Mouse (Mus musculus) midbrain, embryonic 12.5 days (tissue): ENCODE measurements around the gene Ywhab. TPM values are rescaled to one million over a fixed set of nuclear protein-coding genes. Genes with fewer than 3 reads are reported as not detected.

Experiments
- ATAC-seq: fragments of 200-750 bp; cut with Nextera tagmentation; 2 replicates; pipeline ENCODE4 v1.8.0; 2017; ENCODE audit warnings: low read depth, moderate TSS enrichment, moderate library complexity; ENCODE audit not compliant: low FRiP score
- H3K27ac ChIP-seq: fragments of 300-500 bp; sonication (generic); replicated peaks from 2 replicates; pipeline ENCODE4 v1.5.1; 2016; ENCODE audit warnings: mild to moderate bottlenecking
- H3K27me3 ChIP-seq: fragments of 300-500 bp; sonication (generic); 2 replicates; pipeline ENCODE4 v1.6.1; 2016; ENCODE audit warnings: mild to moderate bottlenecking
- H3K36me3 ChIP-seq: fragments of 300-500 bp; sonication (generic); 2 replicates; pipeline ENCODE4 v1.6.1; 2016
- H3K4me1 ChIP-seq: fragments of 300-500 bp; sonication (generic); 2 replicates; pipeline ENCODE4 v1.6.1; 2016
- H3K4me2 ChIP-seq: fragments of 300-500 bp; sonication (generic); replicated peaks from 2 replicates; pipeline ENCODE4 v1.6.1; 2016; ENCODE audit warnings: mild to moderate bottlenecking, moderate library complexity
- H3K4me3 ChIP-seq: fragments of 300-500 bp; sonication (generic); 2 replicates; pipeline ENCODE4 v1.5.1; 2016; ENCODE audit warnings: mild to moderate bottlenecking
- H3K9ac ChIP-seq: fragments of 300-500 bp; sonication (generic); replicated peaks from 2 replicates; pipeline ENCODE4 v1.6.1; 2016; ENCODE audit warnings: mild to moderate bottlenecking, moderate library complexity
- H3K9me3 ChIP-seq: fragments of 300-500 bp; sonication (generic); 2 replicates; pipeline ENCODE4 v1.6.1; 2016; ENCODE audit warnings: mild to moderate bottlenecking
- WGBS: fragments of 180-500 bp; shearing (Covaris S2); methylation state at CpG from one replicate; pipeline ENCODE4 v1.1.7; 2016; 5-methylcytosine and 5-hydroxymethylcytosine counted together
- polyA plus RNA-seq: library from polyadenylated mRNA; unstranded; fragments of >200 nt; fragmentation: Nextera tagmentation; extraction: Ambion mirVana; gene quantifications from 2 replicates; pipeline ENCODE4 v1.2.1, GENCODE M21; 2016

Gene Ywhab
- polyA plus RNA-seq, 1 experiment from 2014 or later = 341 TPM

DNA sequence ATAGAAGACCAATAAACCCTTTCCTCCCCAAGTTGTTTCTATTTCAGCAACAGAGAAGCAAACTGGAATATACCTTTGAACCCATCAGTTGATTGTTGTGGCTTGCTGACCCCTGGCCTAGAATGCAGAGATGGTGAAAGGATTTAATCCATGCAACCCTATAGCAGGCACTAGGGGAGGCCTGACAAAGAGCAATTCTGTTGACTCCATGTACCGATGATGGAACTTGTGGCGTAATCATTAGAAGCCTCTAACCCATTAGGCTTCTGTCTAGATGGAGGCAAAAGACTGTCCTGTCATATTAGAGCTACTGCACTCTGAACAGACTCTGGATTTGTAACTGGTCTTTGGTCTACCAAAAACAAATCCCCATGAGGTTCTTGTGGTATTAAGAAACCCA lies 1.9 kb upstream of the Ywhab start:
- WGBS = 98% methylated on average over 2 of the region's 2 CpGs
- no peak overlapping the region for H3K4me3 ChIP-seq
- H3K9ac ChIP-seq = no peak overlapping the region
- peaks cover 23% of the 10 kb centered on the region for H3K4me1 ChIP-seq
- 0 out of 2 replicates have a peak, but pooled peaks cover 3% of the 10 kb centered on the region for H3K36me3 ChIP-seq
- no peak for ATAC-seq
- H3K9me3 ChIP-seq = no peaks in the 10 kb centered on the region
- no peak overlapping the region for H3K27ac ChIP-seq
- no peaks in the 10 kb centered on the region for H3K27me3 ChIP-seq
- H3K4me2 ChIP-seq = no peak overlapping the region

DNA sequence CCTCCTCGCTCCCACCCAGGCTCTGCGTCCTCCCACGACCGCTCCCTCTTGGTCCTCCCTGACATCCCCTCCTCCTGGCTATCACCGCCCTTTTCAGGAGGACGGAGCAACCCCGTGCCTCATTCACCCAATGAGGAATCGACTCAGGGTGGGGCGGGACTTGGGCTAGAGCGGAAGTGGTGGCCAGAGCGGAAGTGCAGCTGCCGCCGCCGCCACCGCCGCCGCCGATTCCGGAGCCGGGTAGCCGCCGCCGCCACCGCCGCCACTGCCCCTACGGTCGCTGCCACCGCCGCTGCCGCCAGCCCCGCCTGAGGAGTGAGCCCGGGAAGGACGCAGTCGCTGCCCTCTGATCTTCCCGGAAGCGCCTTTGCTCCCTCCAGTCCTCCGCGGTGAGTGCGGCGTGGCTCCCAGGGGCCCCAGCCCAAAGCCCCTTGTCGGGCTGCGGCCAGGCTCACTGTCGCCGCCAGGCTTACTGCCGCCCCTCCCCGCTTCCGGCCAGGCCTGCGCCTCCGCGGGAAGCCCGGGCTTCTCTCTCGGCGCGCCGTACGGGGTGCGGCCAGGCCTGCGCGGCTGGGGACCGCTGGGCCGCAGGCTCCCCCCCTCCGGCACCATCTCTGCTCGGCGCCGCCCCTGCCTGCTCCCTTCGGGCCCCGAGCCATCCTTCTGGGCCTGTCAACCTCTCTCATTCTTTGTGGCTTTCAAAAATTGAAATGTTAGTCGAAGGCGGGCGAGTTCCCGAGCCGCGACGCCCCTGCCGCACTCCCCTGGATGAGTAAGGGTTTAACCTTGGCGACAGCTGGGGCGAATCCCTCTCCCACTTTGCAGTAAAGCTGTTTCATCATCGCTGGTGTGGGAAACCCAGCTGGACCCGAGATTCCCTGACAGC lies 460 bp downstream of the Ywhab start:
- peak overlapping the region; percentile 95 for H3K27ac ChIP-seq
- WGBS = under 1% methylated on average over 58 of the region's 79 CpGs
- no peaks in the 10 kb centered on the region for H3K27me3 ChIP-seq
- no peaks in the 10 kb centered on the region for H3K9me3 ChIP-seq
- H3K4me1 ChIP-seq = peaks cover 23% of the 10 kb centered on the region
- H3K4me3 ChIP-seq = peak overlapping the region; percentile 99
- H3K9ac ChIP-seq = peak overlapping the region; percentile 97
- H3K4me2 ChIP-seq = peak overlapping the region; percentile 70
- peak; percentile 100 for ATAC-seq
- peaks cover 7% of the 10 kb centered on the region; the same call in 1 of the 2 replicates for H3K36me3 ChIP-seq

DNA sequence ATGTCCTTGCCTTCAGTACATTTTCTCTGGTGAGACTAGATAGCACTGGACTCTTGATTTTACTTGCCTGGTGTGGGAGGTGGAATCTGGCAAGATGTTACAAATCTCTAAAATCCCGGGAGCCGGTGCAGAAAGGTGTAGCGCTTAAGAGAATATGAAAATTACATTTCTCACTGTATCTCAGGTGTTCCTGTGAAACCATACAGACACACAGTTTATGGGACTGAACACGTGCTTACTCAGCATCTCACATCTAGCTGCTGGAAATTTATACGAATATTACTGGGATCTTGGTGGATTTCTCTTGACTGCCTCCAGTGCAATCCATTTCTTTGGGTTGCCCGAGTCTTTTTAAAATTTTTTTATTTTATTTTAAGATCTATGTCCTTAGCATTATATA lies 1.5 kb downstream of the Ywhab start:
- no peaks in the 10 kb centered on the region for H3K27me3 ChIP-seq
- no peaks in the 10 kb centered on the region for H3K9me3 ChIP-seq
- H3K4me2 ChIP-seq = peak overlapping the region; percentile 70
- H3K36me3 ChIP-seq = peaks cover 7% of the 10 kb centered on the region; the same call in 1 of the 2 replicates
- H3K27ac ChIP-seq = no peak overlapping the region
- peak overlapping the region; percentile 99 for H3K4me3 ChIP-seq
- H3K4me1 ChIP-seq = peaks cover 23% of the 10 kb centered on the region
- peak overlapping the region; percentile 97 for H3K9ac ChIP-seq
- 81% methylated on average over 6 of the region's 6 CpGs for WGBS
- ATAC-seq = no peak

DNA sequence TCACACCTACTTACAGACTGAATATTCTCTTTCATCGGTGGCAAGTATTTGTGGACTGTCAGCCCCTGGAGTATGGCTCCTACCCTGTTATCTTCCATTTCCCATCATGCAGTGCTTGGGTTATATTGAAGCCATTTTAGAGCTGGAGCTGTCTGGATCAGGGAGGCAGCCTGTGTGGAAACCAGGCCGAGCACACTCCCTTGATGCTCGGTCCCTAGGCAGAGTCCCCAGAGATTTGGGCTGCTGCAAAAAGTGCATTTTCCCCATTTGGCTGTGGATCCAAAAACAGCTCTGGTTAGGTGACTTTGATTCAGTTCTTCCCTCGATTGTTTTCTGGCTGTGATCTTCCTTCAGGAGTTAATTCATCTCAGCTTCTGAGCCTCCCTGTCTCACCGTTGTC lies 2.1 kb downstream of the Ywhab start:
- Histone ChIP-seq H3K27ac (no peak overlapping the region), H3K27me3 (no peaks in the 10 kb centered on the region), H3K4me2 (peak overlapping the region; percentile 70), H3K9ac (no peak overlapping the region), H3K4me1 (peaks cover 23% of the 10 kb centered on the region), H3K36me3 (peaks cover 7% of the 10 kb centered on the region; the same call in 1 of the 2 replicates), H3K4me3 (no peak overlapping the region), H3K9me3 (no peaks in the 10 kb centered on the region)
- no peak for ATAC-seq
- 82% methylated on average over 5 of the region's 5 CpGs for WGBS

DNA sequence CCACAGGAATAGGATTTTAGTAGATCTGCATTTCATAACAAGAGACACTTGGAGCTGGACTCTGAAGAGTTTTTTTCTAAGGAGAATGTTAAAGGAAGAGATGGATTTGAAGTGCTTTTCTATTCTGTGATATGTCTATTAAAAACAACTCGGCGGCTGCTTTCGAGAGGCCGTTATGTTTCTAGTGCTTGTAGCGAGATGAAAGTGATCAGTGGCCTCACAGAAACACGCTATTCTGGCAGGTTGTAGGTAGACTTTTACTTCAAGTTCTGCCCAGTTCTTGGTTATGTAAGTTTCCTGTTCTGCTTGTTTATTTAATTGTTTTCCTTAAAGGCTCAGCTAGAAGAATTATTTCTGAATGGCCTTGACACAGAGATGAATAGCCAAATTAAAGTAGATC lies 4.2 kb downstream of the Ywhab start:
- Histone ChIP-seq H3K9me3 (no peaks in the 10 kb centered on the region), H3K4me3 (no peak overlapping the region), H3K27me3 (no peaks in the 10 kb centered on the region), H3K4me1 (peaks cover 23% of the 10 kb centered on the region), H3K4me2 (no peak overlapping the region), H3K9ac (no peak overlapping the region), H3K27ac (no peak overlapping the region), H3K36me3 (peaks cover 7% of the 10 kb centered on the region; the same call in 1 of the 2 replicates)
- 95% methylated on average over 6 of the region's 6 CpGs for WGBS
- no peak for ATAC-seq

DNA sequence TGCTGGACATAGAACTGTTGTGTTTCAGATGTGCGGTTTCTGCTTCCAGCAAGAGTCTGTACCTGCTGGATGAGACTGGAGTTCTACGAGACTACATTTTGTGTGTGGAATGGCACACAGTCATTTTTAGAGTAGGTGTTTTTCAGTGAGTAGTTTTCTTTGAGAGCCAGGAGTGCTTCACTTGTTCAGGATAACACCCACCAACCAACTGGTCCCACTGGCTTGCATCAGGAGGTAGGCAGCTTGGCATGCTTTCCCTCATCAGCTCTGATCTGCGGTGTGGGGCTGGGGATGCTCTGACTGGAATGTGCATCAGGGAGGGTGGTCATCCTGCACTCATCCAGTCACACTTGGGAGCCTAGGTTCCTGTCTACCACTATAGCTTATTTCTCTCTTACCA lies 7.9 kb downstream of the Ywhab start:
- H3K9me3 ChIP-seq = no peaks in the 10 kb centered on the region
- H3K4me1 ChIP-seq = peaks cover 12% of the 10 kb centered on the region
- H3K36me3 ChIP-seq = peaks cover 6% of the 10 kb centered on the region; the same call in 1 of the 2 replicates
- H3K4me2 ChIP-seq = no peak overlapping the region
- no peak overlapping the region for H3K27ac ChIP-seq
- no peaks in the 10 kb centered on the region for H3K27me3 ChIP-seq
- no peak for ATAC-seq
- 95% methylated on average over 3 of the region's 3 CpGs for WGBS
- no peak overlapping the region for H3K4me3 ChIP-seq
- no peak overlapping the region for H3K9ac ChIP-seq

DNA sequence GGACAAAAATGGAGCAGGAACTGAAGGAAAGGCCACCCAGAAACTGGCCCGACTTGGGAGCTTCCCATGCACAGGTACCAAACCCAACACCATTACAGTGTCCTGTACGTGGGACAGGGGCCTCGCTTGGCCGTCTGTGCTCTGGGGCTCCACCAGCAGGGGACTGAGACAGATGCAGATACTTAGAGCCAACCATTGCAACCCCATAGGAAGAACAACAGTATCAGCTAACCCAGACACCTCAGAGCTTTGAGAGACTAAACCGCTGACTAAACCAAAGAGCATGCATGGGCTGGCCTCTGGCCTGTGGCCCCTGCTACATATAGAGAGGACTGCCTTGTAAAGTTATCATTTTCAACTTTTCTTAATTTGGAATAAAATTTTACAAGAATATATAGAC lies 9.7 kb downstream of the Ywhab start:
- Histone ChIP-seq H3K36me3 (no peaks in the 10 kb centered on the region), H3K27me3 (no peaks in the 10 kb centered on the region), H3K4me3 (no peak overlapping the region), H3K4me1 (peaks cover 14% of the 10 kb centered on the region), H3K9ac (no peak overlapping the region), H3K4me2 (no peak overlapping the region), H3K27ac (no peak overlapping the region), H3K9me3 (no peaks in the 10 kb centered on the region)
- no peak for ATAC-seq
- WGBS = 86% methylated on average over 5 of the region's 5 CpGs

DNA sequence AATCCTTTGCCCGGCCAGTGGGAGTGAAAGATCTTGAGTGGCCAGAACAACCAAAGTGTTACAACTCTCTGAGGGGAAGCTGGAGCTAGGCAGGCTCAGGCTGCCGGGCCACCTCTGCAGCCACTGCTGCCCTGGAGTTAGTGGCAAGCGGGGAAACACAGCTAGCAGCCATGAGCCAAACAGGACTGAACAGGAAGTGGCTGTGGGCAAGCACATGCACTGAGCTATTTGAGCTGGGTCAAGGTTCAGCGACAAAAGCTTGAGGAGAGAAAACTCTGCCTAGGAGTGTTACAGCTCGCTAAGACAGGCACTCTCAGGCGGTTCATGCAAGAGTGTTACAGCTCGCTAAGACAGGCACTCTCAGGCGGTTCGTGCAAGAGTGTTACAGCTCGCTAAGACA lies 12.2 kb downstream of the Ywhab start:
- Histone ChIP-seq H3K9ac (no peak overlapping the region), H3K4me2 (no peak overlapping the region), H3K27ac (no peak overlapping the region), H3K4me3 (no peak overlapping the region), H3K4me1 (peaks cover 14% of the 10 kb centered on the region), H3K27me3 (no peaks in the 10 kb centered on the region), H3K9me3 (no peaks in the 10 kb centered on the region), H3K36me3 (peaks cover 5% of the 10 kb centered on the region)
- WGBS = 76% methylated on average over 10 of the region's 10 CpGs
- ATAC-seq = no peak

DNA sequence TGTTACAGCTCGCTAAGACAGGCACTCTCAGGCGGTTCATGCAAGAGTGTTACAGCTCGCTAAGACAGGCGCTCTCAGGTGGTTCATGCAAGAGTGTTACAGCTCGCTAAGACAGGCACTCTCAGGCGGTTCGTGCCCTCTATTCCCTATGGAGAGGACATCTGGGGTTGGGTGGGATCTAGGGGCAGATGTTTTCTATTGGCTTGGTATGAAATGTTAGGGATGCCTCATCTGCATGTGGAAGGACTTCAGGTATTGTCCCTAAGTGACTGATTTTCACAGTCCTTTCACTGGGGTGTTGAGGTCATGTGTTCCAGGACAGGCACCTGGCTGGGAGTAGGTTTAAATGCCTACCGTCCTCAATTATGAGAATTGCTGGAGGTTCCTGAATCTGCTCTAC lies 12.8 kb downstream of the Ywhab start:
- no peak overlapping the region for H3K4me3 ChIP-seq
- peaks cover 11% of the 10 kb centered on the region for H3K36me3 ChIP-seq
- no peak overlapping the region for H3K27ac ChIP-seq
- H3K9ac ChIP-seq = no peak overlapping the region
- ATAC-seq = no peak
- H3K27me3 ChIP-seq = no peaks in the 10 kb centered on the region
- H3K4me1 ChIP-seq = peaks cover 14% of the 10 kb centered on the region
- 90% methylated on average over 8 of the region's 8 CpGs for WGBS
- H3K9me3 ChIP-seq = no peaks in the 10 kb centered on the region
- H3K4me2 ChIP-seq = no peak overlapping the region

DNA sequence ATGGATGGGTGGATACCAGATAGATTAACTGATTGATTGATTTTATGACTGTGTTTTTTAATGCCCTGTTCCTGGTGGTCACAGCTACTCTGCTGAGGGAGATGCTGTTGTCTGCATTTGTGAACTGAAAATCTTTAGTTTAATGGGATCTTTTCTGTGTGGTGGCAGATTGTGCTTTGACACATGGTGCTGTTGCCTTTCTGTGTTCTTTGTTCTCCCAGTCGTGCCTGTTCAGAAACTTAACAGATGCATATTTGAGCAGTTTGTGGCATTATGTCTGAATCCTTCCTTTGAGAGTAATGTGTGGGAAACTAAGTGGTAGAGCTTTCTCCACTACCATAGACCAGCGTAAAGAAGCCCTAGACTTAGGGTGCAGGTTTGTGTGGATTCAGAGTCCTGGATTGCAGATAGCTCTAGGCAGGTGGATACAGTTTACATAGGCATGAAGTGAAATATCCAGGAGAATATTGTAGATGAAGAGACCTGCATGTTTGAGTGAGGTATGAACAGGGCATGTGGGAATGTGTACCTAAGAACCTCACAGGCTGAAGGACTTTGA lies 13.3 kb downstream of the Ywhab start:
- H3K27me3 ChIP-seq = no peaks in the 10 kb centered on the region
- H3K4me1 ChIP-seq = peaks cover 14% of the 10 kb centered on the region
- no peak overlapping the region for H3K4me2 ChIP-seq
- WGBS = 66% methylated on average over 2 of the region's 2 CpGs
- ATAC-seq = no peak
- H3K36me3 ChIP-seq = peaks cover 15% of the 10 kb centered on the region
- no peak overlapping the region for H3K27ac ChIP-seq
- H3K9me3 ChIP-seq = no peaks in the 10 kb centered on the region
- H3K4me3 ChIP-seq = no peak overlapping the region
- H3K9ac ChIP-seq = no peak overlapping the region

DNA sequence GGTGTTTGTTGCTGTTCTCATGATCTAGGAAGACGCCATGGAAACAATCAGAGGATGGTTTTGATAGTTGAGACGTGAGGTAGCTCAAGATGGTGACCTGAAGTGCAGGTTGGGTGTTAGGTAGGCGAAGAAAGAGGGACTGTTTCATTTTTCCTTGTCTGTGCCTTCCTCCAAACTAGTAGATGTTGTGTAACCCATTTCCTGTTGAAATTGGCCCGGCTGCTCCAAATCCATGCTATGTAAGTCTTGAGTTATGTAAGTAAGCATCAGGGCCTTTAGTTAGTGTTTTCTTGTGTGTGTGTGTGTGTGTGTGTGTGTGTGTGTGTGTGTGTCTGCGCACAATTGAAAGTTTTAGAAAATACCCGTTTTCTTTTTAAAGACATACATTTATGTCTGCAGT lies 14.5 kb downstream of the Ywhab start:
- ATAC-seq = no peak

DNA sequence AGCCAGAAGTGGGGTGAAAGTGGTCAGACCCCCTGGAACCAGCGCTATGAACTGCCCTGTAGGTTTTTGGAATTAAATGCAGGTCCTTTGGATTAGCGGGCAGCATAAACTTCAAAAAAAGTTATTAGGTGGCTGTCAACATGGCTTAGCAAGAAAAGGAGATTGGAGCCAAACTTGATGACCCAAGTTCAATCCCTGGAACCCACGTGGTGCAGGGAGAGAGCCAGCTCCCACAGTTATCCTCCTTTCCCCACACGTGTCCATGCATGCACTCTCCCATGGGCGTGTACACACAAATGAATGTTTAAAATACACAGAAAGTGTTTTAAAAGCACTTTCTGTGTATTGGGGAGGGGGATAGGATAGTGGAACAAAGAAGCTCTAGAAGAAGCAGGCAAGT lies 15.7 kb downstream of the Ywhab start:
- peaks cover 38% of the 10 kb centered on the region for H3K36me3 ChIP-seq
- H3K4me2 ChIP-seq = no peak overlapping the region
- no peak overlapping the region for H3K27ac ChIP-seq
- H3K27me3 ChIP-seq = no peaks in the 10 kb centered on the region
- H3K4me3 ChIP-seq = no peak overlapping the region
- H3K9me3 ChIP-seq = no peaks in the 10 kb centered on the region
- ATAC-seq = no peak
- 87% methylated on average over 5 of the region's 5 CpGs for WGBS
- H3K4me1 ChIP-seq = peaks cover 11% of the 10 kb centered on the region
- no peak overlapping the region for H3K9ac ChIP-seq

More for the DNA sequence above, 14.5 kb downstream of the Ywhab start:
- peaks cover 14% of the 10 kb centered on the region for H3K4me1 ChIP-seq
- H3K4me2 ChIP-seq = no peak overlapping the region
- no peaks in the 10 kb centered on the region for H3K9me3 ChIP-seq
- 91% methylated on average over 6 of the region's 6 CpGs for WGBS
- no peak overlapping the region for H3K27ac ChIP-seq
- H3K9ac ChIP-seq = no peak overlapping the region
- H3K4me3 ChIP-seq = no peak overlapping the region
- H3K27me3 ChIP-seq = no peaks in the 10 kb centered on the region
- H3K36me3 ChIP-seq = peaks cover 26% of the 10 kb centered on the region
